Mouse (Mus musculus) embryonic facial prominence, embryonic 12.5 days (tissue): ENCODE data around the gene Pold3. TPM values are rescaled to one million over a fixed set of nuclear protein-coding genes. Genes with fewer than 3 reads are reported as not detected.

Source experiments
- ATAC-seq: fragments of 200-750 bp; cut with Nextera tagmentation; 2 replicates; pipeline ENCODE4 v1.8.0; 2017; ENCODE audit not compliant: insufficient number of reproducible peaks, insufficient read depth, low FRiP score, low TSS enrichment
- H3K27ac ChIP-seq: fragments of 300-500 bp; sonication (generic); 2 replicates; pipeline ENCODE4 v1.5.1; 2016; ENCODE audit warnings: mild to moderate bottlenecking
- H3K27me3 ChIP-seq: fragments of 300-500 bp; sonication (generic); 2 replicates; pipeline ENCODE4 v1.6.1; 2016; ENCODE audit warnings: mild to moderate bottlenecking, moderate library complexity
- H3K36me3 ChIP-seq: fragments of 300-500 bp; sonication (generic); 2 replicates; pipeline ENCODE4 v1.6.1; 2016; ENCODE audit warnings: mild to moderate bottlenecking
- H3K4me1 ChIP-seq: fragments of 300-500 bp; sonication (generic); 2 replicates; pipeline ENCODE4 v1.6.1; 2016
- H3K4me2 ChIP-seq: fragments of 300-500 bp; sonication (generic); replicated peaks from 2 replicates; pipeline ENCODE4 v1.6.1; 2016; ENCODE audit warnings: mild to moderate bottlenecking, moderate library complexity
- H3K4me3 ChIP-seq: fragments of 300-500 bp; sonication (generic); 2 replicates; pipeline ENCODE4 v1.5.1; 2016; ENCODE audit warnings: mild to moderate bottlenecking
- H3K9ac ChIP-seq: fragments of 300-500 bp; sonication (generic); 2 replicates; pipeline ENCODE4 v1.6.1; 2016; ENCODE audit warnings: mild to moderate bottlenecking, moderate library complexity
- H3K9me3 ChIP-seq: fragments of 300-500 bp; sonication (generic); 2 replicates; pipeline ENCODE4 v1.6.1; 2016; ENCODE audit warnings: mild to moderate bottlenecking, moderate library complexity
- WGBS: fragments of 180-500 bp; shearing (Covaris S2); methylation state at CpG from one replicate; pipeline ENCODE4 v1.1.7; 2016; 5-methylcytosine and 5-hydroxymethylcytosine counted together
- polyA plus RNA-seq: library from polyadenylated mRNA; unstranded; fragments of >200 nt; fragmentation: Nextera tagmentation; extraction: Ambion mirVana; gene quantifications from 2 replicates; pipeline ENCODE4 v1.2.1, GENCODE M21; 2016

Pold3 gene
- 81.6 and 82.9 TPM in 2 replicates for polyA plus RNA-seq

- Histone ChIP-seq H3K36me3 (peaks cover 23% of the 10 kb centered on the region), H3K4me3 (peak within 1 kb of the TSS; percentile 95), H3K9ac (peak within 1 kb of the TSS; percentile 85), H3K27me3 (no peaks in the 10 kb centered on the region), H3K4me2 (peak within 1 kb of the TSS; percentile 80), H3K27ac (peak within 1 kb of the TSS; percentile 90), H3K9me3 (no peaks in the 10 kb centered on the region), H3K4me1 (peaks cover 9% of the 10 kb centered on the region)
- WGBS, result under 1% methylated on average over 33 of the region's 33 CpGs
- peak; percentile 91 for ATAC-seq
These were observed at the start of gene Pold3 for GRCm38 (mm10) chr7:100121376-100121789. Pold3 (minus strand) TSS chr7:100121565.

GRCm38 (mm10) chr7:100170756-100171155, 49.4 kb upstream of the Pold3 start:
- no peaks in the 10 kb centered on the region for H3K9me3 ChIP-seq

GRCm38 (mm10) chr7:100168654-100169053, 47.3 kb upstream of the Pold3 start:
- Histone ChIP-seq H3K27ac (no peak overlapping the region), H3K36me3 (no peaks in the 10 kb centered on the region), H3K4me3 (no peak overlapping the region), H3K4me2 (no peak overlapping the region), H3K4me1 (no peaks in the 10 kb centered on the region), H3K27me3 (no peaks in the 10 kb centered on the region), H3K9me3 (no peaks in the 10 kb centered on the region), H3K9ac (no peak overlapping the region)
- ATAC-seq, result no peak
- WGBS, result 75% methylated on average over 11 of the region's 11 CpGs

More at GRCm38 (mm10) chr7:100170756-100171155, 49.4 kb upstream of the Pold3 start:
- H3K27me3 ChIP-seq, result 0 out of 2 replicates have a peak, but pooled peaks cover 1% of the 10 kb centered on the region
- no peaks in the 10 kb centered on the region for H3K36me3 ChIP-seq
- H3K4me1 ChIP-seq, result no peaks in the 10 kb centered on the region
- no peak for ATAC-seq
- H3K27ac ChIP-seq, result no peak overlapping the region
- no peak overlapping the region for H3K4me2 ChIP-seq
- WGBS, result 64% methylated on average over 4 of the region's 4 CpGs
- no peak overlapping the region for H3K4me3 ChIP-seq
- H3K9ac ChIP-seq, result no peak overlapping the region

- 80% methylated on average over 4 of the region's 4 CpGs for WGBS
- no peak for ATAC-seq
These were observed 42.1 kb upstream of the Pold3 start for GRCm38 (mm10) chr7:100163506-100163905.

GRCm38 (mm10) chr7:100160006-100160405, 38.6 kb upstream of the Pold3 start:
- H3K9ac ChIP-seq, result peak overlapping the region; percentile 87
- peak overlapping the region; percentile 97; the same call in 1 of the 2 replicates for H3K27ac ChIP-seq
- peak overlapping the region; percentile 78 for H3K4me2 ChIP-seq
- peaks cover 8% of the 10 kb centered on the region for H3K4me1 ChIP-seq
- H3K4me3 ChIP-seq, result peak overlapping the region; percentile 83
- no peaks in the 10 kb centered on the region for H3K27me3 ChIP-seq
- H3K36me3 ChIP-seq, result no peaks in the 10 kb centered on the region
- H3K9me3 ChIP-seq, result no peaks in the 10 kb centered on the region
- 67% methylated on average over 7 of the region's 7 CpGs for WGBS
- ATAC-seq, result no peak

More at GRCm38 (mm10) chr7:100163506-100163905, 42.1 kb upstream of the Pold3 start:
- Histone ChIP-seq H3K4me2 (no peak overlapping the region), H3K9me3 (no peaks in the 10 kb centered on the region), H3K36me3 (no peaks in the 10 kb centered on the region), H3K27ac (no peak overlapping the region), H3K4me1 (peaks cover 8% of the 10 kb centered on the region), H3K27me3 (no peaks in the 10 kb centered on the region), H3K4me3 (no peak overlapping the region), H3K9ac (no peak overlapping the region)

GRCm38 (mm10) chr7:100159105-100159841, 37.9 kb upstream of the Pold3 start, which contains the start of gene Lipt2:
Lipt2 (plus strand) TSS chr7:100159277.
- Histone ChIP-seq H3K4me3 (peak within 1 kb of the TSS; percentile 83), H3K9me3 (no peaks in the 10 kb centered on the region), H3K27ac (peak within 1 kb of the TSS; percentile 97), H3K9ac (peak within 1 kb of the TSS; percentile 87), H3K36me3 (no peaks in the 10 kb centered on the region), H3K4me1 (peaks cover 8% of the 10 kb centered on the region), H3K4me2 (peak within 1 kb of the TSS; percentile 78), H3K27me3 (no peaks in the 10 kb centered on the region)
- ATAC-seq, result peak; percentile 94
- WGBS, result under 1% methylated on average over 78 of the region's 78 CpGs

- Histone ChIP-seq H3K4me2 (no peak overlapping the region), H3K9ac (no peak overlapping the region), H3K27ac (no peak overlapping the region), H3K27me3 (no peaks in the 10 kb centered on the region), H3K9me3 (no peaks in the 10 kb centered on the region), H3K4me3 (no peak overlapping the region), H3K36me3 (no peaks in the 10 kb centered on the region), H3K4me1 (peaks cover 8% of the 10 kb centered on the region)
- no peak for ATAC-seq
- WGBS, result 81% methylated on average over 4 of the region's 4 CpGs
These were observed 36.3 kb upstream of the Pold3 start for GRCm38 (mm10) chr7:100157669-100158068.

- no peak overlapping the region for H3K4me3 ChIP-seq
- no peaks in the 10 kb centered on the region for H3K36me3 ChIP-seq
- no peak overlapping the region for H3K9ac ChIP-seq
- 79% methylated on average over 11 of the region's 11 CpGs for WGBS
- H3K4me2 ChIP-seq, result no peak overlapping the region
- H3K4me1 ChIP-seq, result peaks cover 3% of the 10 kb centered on the region; the same call in 1 of the 2 replicates
- no peaks in the 10 kb centered on the region for H3K9me3 ChIP-seq
- ATAC-seq, result no peak
- 0 out of 2 replicates have a peak, but pooled peaks cover 2% of the 10 kb centered on the region for H3K27me3 ChIP-seq
- H3K27ac ChIP-seq, result no peak overlapping the region
These were observed 29.3 kb upstream of the Pold3 start for GRCm38 (mm10) chr7:100150626-100151025.

GRCm38 (mm10) chr7:100150086-100150485, 28.7 kb upstream of the Pold3 start:
- no peak for ATAC-seq
- Histone ChIP-seq H3K27me3 (0 out of 2 replicates have a peak, but pooled peaks cover 2% of the 10 kb centered on the region), H3K4me1 (peaks cover 3% of the 10 kb centered on the region; the same call in 1 of the 2 replicates), H3K9me3 (no peaks in the 10 kb centered on the region), H3K4me3 (no peak overlapping the region), H3K9ac (no peak overlapping the region), H3K4me2 (no peak overlapping the region), H3K36me3 (no peaks in the 10 kb centered on the region), H3K27ac (no peak overlapping the region)
- WGBS, result 43% methylated on average over 10 of the region's 10 CpGs

- Histone ChIP-seq H3K27me3 (0 out of 2 replicates have a peak, but pooled peaks cover 2% of the 10 kb centered on the region), H3K9me3 (no peaks in the 10 kb centered on the region), H3K27ac (no peak overlapping the region), H3K36me3 (no peaks in the 10 kb centered on the region), H3K4me2 (no peak overlapping the region), H3K4me1 (peaks cover 3% of the 10 kb centered on the region; the same call in 1 of the 2 replicates), H3K9ac (no peak overlapping the region), H3K4me3 (no peak overlapping the region)
- ATAC-seq, result no peak
- WGBS, result 92% methylated on average over 4 of the region's 4 CpGs
These were observed 27.2 kb upstream of the Pold3 start for GRCm38 (mm10) chr7:100148586-100148985.

GRCm38 (mm10) chr7:100140591-100140990, 19.2 kb upstream of the Pold3 start:
- H3K27me3 ChIP-seq, result no peaks in the 10 kb centered on the region
- no peaks in the 10 kb centered on the region for H3K9me3 ChIP-seq
- H3K4me1 ChIP-seq, result no peaks in the 10 kb centered on the region
- no peak overlapping the region for H3K4me3 ChIP-seq
- ATAC-seq, result no peak
- no peak overlapping the region for H3K4me2 ChIP-seq
- H3K9ac ChIP-seq, result no peak overlapping the region
- WGBS, result 69% methylated on average over 1 of the region's 1 CpGs
- no peak overlapping the region for H3K27ac ChIP-seq
- no peaks in the 10 kb centered on the region for H3K36me3 ChIP-seq

- no peaks in the 10 kb centered on the region for H3K27me3 ChIP-seq
- H3K4me1 ChIP-seq, result no peaks in the 10 kb centered on the region
- ATAC-seq, result no peak
- no peaks in the 10 kb centered on the region for H3K36me3 ChIP-seq
- H3K4me2 ChIP-seq, result no peak overlapping the region
- H3K9me3 ChIP-seq, result no peaks in the 10 kb centered on the region
- WGBS, result 91% methylated on average over 4 of the region's 4 CpGs
- no peak overlapping the region for H3K9ac ChIP-seq
- H3K4me3 ChIP-seq, result no peak overlapping the region
- H3K27ac ChIP-seq, result no peak overlapping the region
These were observed 16.7 kb upstream of the Pold3 start for GRCm38 (mm10) chr7:100138075-100138474.
